Mouse (Mus musculus): ENCODE results near the gene Rmi1. TPM values are rescaled to one million over a fixed set of nuclear protein-coding genes. Genes with fewer than 3 reads are reported as not detected.

Gene Rmi1
- polyA plus RNA-seq, 1 experiment: 0.69 TPM

GRCm38 (mm10) chr13:58419266-58419665, 17.2 kb downstream of the Rmi1 start:
- Histone ChIP-seq H3K27me3 (ENCODE audit: control insufficient read depth) (no peaks in the 10 kb centered on the region; the same call in 1 of the 2 replicates), H3K9me3 (ENCODE audit: control insufficient read depth, low read length) (peaks cover 4% of the 10 kb centered on the region; the same call in 1 of the 2 replicates), H3K4me1 (ENCODE audit: control insufficient read depth) (no peaks in the 10 kb centered on the region), H3K36me3 (ENCODE audit: control insufficient read depth) (no peaks in the 10 kb centered on the region), H3K4me3 (replicated peaks) (no peak overlapping the region)
- TF ChIP-seq TAL1 (IDR thresholded peaks at IDR 0.05; ENCODE audit: low read length) (no peak), GATA1 (IDR thresholded peaks at IDR 0.05; ENCODE audit: low read length) (no peak)

GRCm38 (mm10) chr13:58421026-58421425, 19.0 kb downstream of the Rmi1 start:
- TF ChIP-seq GATA1 (IDR thresholded peaks at IDR 0.05; ENCODE audit: low read length): no peak
- H3K4me3 ChIP-seq (replicated peaks): no peak overlapping the region
- no peaks in the 10 kb centered on the region for H3K36me3 ChIP-seq (ENCODE audit: control insufficient read depth)
- H3K27me3 ChIP-seq (ENCODE audit: control insufficient read depth): peaks cover 3% of the 10 kb centered on the region
- H3K9me3 ChIP-seq (ENCODE audit: control insufficient read depth, low read length): peaks cover 4% of the 10 kb centered on the region; the same call in 1 of the 2 replicates
- H3K4me1 ChIP-seq (ENCODE audit: control insufficient read depth): no peaks in the 10 kb centered on the region

- TF ChIP-seq TAL1 (IDR thresholded peaks at IDR 0.05; ENCODE audit: low read length): no peak
- TF ChIP-seq GATA1 (IDR thresholded peaks at IDR 0.05; ENCODE audit: low read length): no peak
- Histone ChIP-seq H3K27me3 (ENCODE audit: control insufficient read depth) (peaks cover 7% of the 10 kb centered on the region), H3K36me3 (ENCODE audit: control insufficient read depth) (no peaks in the 10 kb centered on the region), H3K9me3 (ENCODE audit: control insufficient read depth, low read length) (no peaks in the 10 kb centered on the region), H3K4me1 (ENCODE audit: control insufficient read depth) (no peaks in the 10 kb centered on the region), H3K4me3 (replicated peaks) (no peak overlapping the region)
Measured at GRCm38 (mm10) chr13:58422242-58422641, 20.2 kb downstream of the Rmi1 start.

- no peaks in the 10 kb centered on the region for H3K4me1 ChIP-seq (ENCODE audit: control insufficient read depth)
- H3K27me3 ChIP-seq (ENCODE audit: control insufficient read depth): peaks cover 7% of the 10 kb centered on the region
- TF ChIP-seq GATA1 (IDR thresholded peaks at IDR 0.05; ENCODE audit: low read length) (no peak), TAL1 (IDR thresholded peaks at IDR 0.05; ENCODE audit: low read length) (no peak)
- no peaks in the 10 kb centered on the region for H3K9me3 ChIP-seq (ENCODE audit: control insufficient read depth, low read length)
- H3K4me3 ChIP-seq (replicated peaks): no peak overlapping the region
- no peaks in the 10 kb centered on the region for H3K36me3 ChIP-seq (ENCODE audit: control insufficient read depth)
Measured at GRCm38 (mm10) chr13:58423061-58423660, 21.1 kb downstream of the Rmi1 start.

GRCm38 (mm10) chr13:58439716-58440115, 37.7 kb downstream of the Rmi1 start:
- no peak for TF ChIP-seq GATA1 (IDR thresholded peaks at IDR 0.05; ENCODE audit: low read length)
- TF ChIP-seq TAL1 (IDR thresholded peaks at IDR 0.05; ENCODE audit: low read length): no peak
- H3K27me3 ChIP-seq (ENCODE audit: control insufficient read depth): no peaks in the 10 kb centered on the region; the same call in 1 of the 2 replicates
- H3K36me3 ChIP-seq (ENCODE audit: control insufficient read depth): no peaks in the 10 kb centered on the region
- H3K9me3 ChIP-seq (ENCODE audit: control insufficient read depth, low read length): no peaks in the 10 kb centered on the region
- no peak overlapping the region for H3K4me3 ChIP-seq (replicated peaks)
- no peaks in the 10 kb centered on the region for H3K4me1 ChIP-seq (ENCODE audit: control insufficient read depth)

- Histone ChIP-seq H3K9me3 (ENCODE audit: control insufficient read depth, low read length) (no peaks in the 10 kb centered on the region), H3K36me3 (ENCODE audit: control insufficient read depth) (no peaks in the 10 kb centered on the region), H3K4me3 (replicated peaks) (no peak overlapping the region), H3K4me1 (ENCODE audit: control insufficient read depth) (no peaks in the 10 kb centered on the region), H3K27me3 (ENCODE audit: control insufficient read depth) (no peaks in the 10 kb centered on the region; the same call in 1 of the 2 replicates)
- TF ChIP-seq GATA1 (IDR thresholded peaks at IDR 0.05; ENCODE audit: low read length) (no peak), TAL1 (IDR thresholded peaks at IDR 0.05; ENCODE audit: low read length) (no peak)
Measured at GRCm38 (mm10) chr13:58443326-58443725, 41.3 kb downstream of the Rmi1 start.

- Histone ChIP-seq H3K27me3 (ENCODE audit: control insufficient read depth) (no peaks in the 10 kb centered on the region; the same call in 1 of the 2 replicates), H3K36me3 (ENCODE audit: control insufficient read depth) (no peaks in the 10 kb centered on the region), H3K4me1 (ENCODE audit: control insufficient read depth) (no peaks in the 10 kb centered on the region), H3K9me3 (ENCODE audit: control insufficient read depth, low read length) (no peaks in the 10 kb centered on the region), H3K4me3 (replicated peaks) (no peak overlapping the region)
- TF ChIP-seq GATA1 (IDR thresholded peaks at IDR 0.05; ENCODE audit: low read length): no peak
- no peak for TF ChIP-seq TAL1 (IDR thresholded peaks at IDR 0.05; ENCODE audit: low read length)
Measured at GRCm38 (mm10) chr13:58443787-58444186, 41.7 kb downstream of the Rmi1 start.

GRCm38 (mm10) chr13:58446541-58446940, 44.5 kb downstream of the Rmi1 start:
- H3K9me3 ChIP-seq (ENCODE audit: control insufficient read depth, low read length): no peaks in the 10 kb centered on the region
- no peaks in the 10 kb centered on the region for H3K4me1 ChIP-seq (ENCODE audit: control insufficient read depth)
- TF ChIP-seq GATA1 (IDR thresholded peaks at IDR 0.05; ENCODE audit: low read length) (no peak), TAL1 (IDR thresholded peaks at IDR 0.05; ENCODE audit: low read length) (no peak)
- peaks cover 20% of the 10 kb centered on the region for H3K27me3 ChIP-seq (ENCODE audit: control insufficient read depth)
- no peak overlapping the region for H3K4me3 ChIP-seq (replicated peaks)
- no peaks in the 10 kb centered on the region for H3K36me3 ChIP-seq (ENCODE audit: control insufficient read depth)

- H3K9me3 ChIP-seq (ENCODE audit: control insufficient read depth, low read length): no peaks in the 10 kb centered on the region; the same call in 1 of the 2 replicates
- TF ChIP-seq TAL1 (IDR thresholded peaks at IDR 0.05; ENCODE audit: low read length) (no peak), GATA1 (IDR thresholded peaks at IDR 0.05; ENCODE audit: low read length) (no peak)
- H3K27me3 ChIP-seq (ENCODE audit: control insufficient read depth): peaks cover 58% of the 10 kb centered on the region
- H3K4me1 ChIP-seq (ENCODE audit: control insufficient read depth): no peaks in the 10 kb centered on the region
- no peaks in the 10 kb centered on the region for H3K36me3 ChIP-seq (ENCODE audit: control insufficient read depth)
- no peak overlapping the region for H3K4me3 ChIP-seq (replicated peaks)
Measured at GRCm38 (mm10) chr13:58450459-58451182, 48.6 kb downstream of the Rmi1 start.
